Mouse (Mus musculus) frontal cortex, postnatal 25 days (tissue): ENCODE results near the gene Vmn1r232.

Experiments
- DNase-seq, 2 experiments: peaks; one replicate each; pipeline ENCODE4 v3.0.0; 2022; ENCODE audit warnings: low spot score in 2 of 2

Gene Vmn1r232

DNA sequence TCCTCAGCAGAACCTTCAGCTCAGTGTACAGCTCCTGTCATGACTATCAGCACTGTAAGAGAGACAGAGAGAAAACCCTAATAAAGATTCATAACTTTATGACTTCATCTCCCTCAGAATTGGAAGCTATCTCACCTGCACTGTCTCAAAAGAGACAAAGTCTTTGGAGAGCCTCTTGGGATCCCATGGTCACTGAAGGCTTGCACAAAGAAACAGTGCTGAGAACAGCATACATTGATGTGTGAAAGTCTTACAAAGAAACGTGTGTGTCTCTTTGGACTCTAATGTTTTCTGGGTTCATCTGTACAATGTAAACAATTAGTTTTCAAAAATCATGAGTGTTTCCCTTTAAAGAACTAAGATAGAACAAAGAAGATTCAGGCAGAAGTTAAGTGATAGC, at the start of gene Vmn1r232:
TSS of gene Vmn1r232 (minus strand) at position 101 of the 400 bp plus-strand sequence.
- DNase-seq: no peak

DNA sequence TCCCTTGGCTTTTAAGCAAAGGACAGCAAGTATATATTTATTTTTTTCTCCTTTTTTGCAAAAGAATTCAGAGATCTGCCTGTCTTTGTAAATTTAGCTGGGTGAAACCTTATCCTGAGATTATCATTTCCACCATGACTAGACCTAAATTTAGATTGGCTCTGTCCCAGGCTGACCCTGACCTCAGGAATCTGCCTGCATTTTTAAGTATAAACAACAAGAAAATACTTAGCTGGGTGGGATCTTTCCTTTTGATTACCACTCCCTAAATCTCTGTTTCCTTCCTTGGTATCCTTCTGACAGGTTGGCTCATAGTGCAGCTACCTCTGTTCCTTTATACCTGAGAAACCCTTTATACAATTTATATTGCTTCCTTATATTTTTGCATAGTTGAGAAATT, 47.2 kb upstream of the Vmn1r232 start:
- DNase-seq: no peak

DNA sequence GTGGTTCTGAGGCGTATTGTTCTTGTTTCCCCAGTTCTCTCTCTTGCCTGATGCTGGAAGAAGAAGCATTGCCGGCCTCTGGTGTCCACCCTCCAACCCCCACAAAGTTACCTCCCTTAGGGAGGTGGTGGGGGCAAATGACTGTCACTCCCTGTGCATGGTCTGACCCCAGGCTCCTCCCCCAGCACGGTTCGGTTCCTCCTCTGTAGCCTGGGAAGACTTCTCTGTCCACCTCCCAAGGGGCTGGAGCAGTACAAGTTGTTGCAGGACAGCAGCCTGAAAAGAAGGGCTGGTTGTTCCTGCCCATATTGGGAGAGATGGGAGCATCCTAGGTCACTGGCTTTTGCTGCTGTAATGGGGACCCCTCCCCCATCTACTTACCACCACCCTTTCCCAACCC, 45.9 kb upstream of the Vmn1r232 start:
- DNase-seq: no peak

DNA sequence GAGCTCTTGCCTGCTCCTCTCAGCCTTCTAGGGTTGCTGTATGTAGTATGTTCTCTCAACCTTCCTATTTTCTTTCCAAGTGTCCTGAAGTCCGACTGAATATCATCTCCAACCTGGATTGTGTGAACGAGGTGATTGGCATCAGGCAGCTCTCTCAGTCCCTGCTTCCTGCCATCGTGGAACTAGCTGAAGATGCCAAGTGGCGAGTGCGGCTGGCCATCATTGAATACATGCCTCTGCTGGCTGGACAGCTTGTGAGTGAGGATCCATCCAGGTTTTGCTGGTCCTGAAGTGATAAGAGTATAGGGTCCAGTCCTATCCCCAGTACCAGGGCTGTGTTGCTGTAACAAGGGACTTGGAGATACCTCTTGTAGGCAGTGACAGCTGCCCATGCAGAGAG, 40.9 kb upstream of the Vmn1r232 start:
- no peak for DNase-seq

DNA sequence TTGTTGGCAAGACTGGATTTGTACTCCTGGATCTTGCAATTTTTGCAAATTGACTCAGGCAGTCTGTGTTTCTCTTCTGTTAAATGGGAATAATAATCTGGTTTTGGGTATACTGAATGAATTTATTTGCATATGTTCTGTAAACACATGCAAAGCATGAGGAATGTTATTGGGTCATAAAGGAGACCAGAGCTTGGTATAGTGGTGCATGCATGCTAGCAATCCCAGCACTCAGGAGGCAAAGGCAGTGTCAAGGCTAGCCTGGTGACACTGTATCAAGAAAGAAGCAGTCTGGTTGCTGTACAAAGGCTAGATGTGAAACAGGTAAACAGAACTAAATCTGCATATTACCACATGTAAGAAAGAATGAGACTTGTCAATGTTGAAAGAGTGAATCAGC, 27.1 kb upstream of the Vmn1r232 start:
- no peak for DNase-seq

DNA sequence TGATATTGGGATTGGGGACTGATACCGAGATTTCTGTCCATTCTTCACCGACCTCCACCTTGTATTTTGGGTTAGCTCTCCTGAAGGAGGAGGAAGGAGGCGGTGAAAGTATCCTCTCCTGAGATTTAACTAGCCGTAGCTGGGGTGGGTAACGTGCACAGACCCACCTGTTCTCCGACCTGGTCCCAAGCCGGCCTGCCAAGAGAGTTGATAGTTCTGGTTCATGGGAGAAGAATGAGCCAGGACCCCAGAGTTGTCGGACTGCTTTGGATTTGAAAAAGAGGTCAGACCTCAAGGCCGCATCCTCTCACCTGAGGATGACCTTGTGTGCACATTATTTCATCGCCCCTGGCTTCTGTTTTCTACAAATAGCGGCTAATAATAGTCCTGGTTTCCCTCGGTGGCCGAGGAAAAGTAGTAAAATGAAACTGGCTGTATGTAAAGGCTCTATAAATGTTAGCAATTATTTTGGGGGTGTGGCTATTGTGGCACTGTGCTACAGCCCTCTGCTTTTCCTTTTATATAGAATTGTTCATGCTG, 26.6 kb upstream of the Vmn1r232 start:
- no peak for DNase-seq

DNA sequence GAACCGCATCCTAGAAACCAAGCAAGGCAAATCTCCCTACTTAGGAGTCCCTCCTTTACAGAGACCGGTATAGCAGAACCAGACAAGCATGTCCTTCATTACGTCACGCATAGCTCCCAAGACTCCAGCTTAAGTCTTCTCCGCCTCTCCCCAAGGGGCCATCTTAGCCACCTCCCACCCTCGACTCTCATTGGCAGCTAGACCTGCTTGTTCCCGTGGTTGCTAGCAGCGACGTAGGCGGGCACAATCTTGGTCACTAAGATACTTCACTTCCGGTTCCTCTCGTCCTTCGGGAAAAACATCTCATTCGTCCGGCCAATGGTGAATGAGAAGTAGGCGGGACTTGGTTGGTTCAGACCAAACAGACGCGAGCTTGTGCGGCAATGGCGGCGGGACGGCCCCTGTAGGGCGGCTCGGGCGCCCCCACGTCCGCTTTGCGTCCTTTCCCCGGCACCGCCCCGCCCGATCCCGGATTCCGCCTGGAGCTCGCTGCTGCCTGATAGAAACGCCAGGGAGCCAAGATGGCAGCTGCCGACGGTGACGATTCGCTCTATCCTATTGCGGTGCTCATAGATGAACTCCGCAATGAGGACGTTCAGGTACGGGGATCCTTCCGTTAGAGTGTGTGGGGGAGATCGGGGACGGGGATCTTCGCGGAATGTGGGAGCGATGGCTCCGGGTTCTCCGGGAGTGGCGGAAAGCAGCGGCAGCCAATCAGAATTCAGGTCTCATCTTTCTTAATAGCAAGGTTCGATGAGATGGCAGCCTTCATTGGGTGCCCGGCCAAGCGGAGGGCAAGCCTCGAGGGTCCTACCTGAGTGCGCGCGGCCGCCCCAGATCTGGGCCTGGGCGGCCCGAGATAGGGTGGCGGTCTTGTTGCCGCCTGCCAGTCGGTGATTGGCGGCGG, 25.7 kb upstream of the Vmn1r232 start, which contains the start of gene Ppp2r1a:
TSS of gene Ppp2r1a (plus strand) at position 327 of the 907 bp plus-strand sequence.
- DNase-seq: peak; percentile 97

DNA sequence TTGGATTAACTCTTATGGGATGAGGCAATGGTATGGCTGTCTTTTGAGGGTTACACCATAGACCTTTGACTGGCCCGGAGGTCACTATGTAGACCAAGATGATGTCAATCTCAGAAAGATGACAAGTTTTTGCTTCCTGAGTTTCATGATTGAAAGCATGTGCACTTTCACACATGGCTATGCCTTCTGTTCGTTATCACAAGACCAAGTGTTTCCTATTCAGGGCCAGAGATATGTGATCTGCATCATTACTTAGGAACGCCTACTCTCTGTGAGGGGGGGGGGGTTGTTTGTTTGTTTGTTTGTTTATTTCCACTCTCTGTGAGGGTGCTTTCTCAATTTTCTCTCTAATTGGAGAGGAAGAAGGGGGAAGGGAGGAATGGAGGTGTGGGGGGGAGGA, 24.7 kb upstream of the Vmn1r232 start:
- no peak for DNase-seq

DNA sequence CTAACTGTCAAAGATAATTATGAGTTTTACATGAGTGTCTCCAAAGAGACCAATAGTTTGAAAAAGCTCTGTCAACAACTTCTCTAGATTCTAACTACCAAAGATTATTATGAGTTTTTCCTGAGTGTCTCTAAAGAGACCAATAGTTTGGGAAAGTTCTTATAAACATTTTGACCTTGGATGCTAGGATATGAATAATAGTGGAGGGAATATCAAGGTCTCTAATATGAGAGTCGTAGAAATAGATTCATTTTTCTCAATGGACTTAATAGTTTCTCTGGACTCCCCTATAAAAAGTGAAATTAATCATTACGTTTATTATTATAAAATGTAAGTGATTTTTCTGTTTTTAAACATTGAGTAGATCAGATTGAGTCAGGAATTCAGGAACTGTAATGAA, 14.5 kb downstream of the Vmn1r232 start, which contains the start of gene Vmn1r231:
TSS of gene Vmn1r231 (minus strand) at position 101 of the 400 bp plus-strand sequence.
- no peak for DNase-seq
